ENCODE assay signal across 8 mouse cellular contexts in genomic region chr7:128297291-128297616, GRCm38 (mm10). TPM values are rescaled to one million over a fixed set of nuclear protein-coding genes. Genes with fewer than 3 reads are reported as not detected.
DNase-seq lines count a peak whose midpoint lies in the region; ATAC-seq and TF ChIP-seq lines count a peak whose summit lies in the region.

No protein-coding gene starts in this region.

- no peaks in the 10 kb centered on the region for H3K9me3 ChIP-seq in megakaryocyte, embryonic 14.5 days
- no peaks in the 10 kb centered on the region for H3K9me3 ChIP-seq in limb, embryonic 13.5 days

- WGBS in limb, embryonic 13.5 days, result 28% methylated on average over 10 of the region's 10 CpGs
- 33% methylated on average over 10 of the region's 10 CpGs for WGBS in olfactory bulb, adult 2 months

- no peak for DNase-seq in cerebellum, postnatal 14 days
- no peak for DNase-seq in adipocyte (ENCODE audit: low spot score)

- peak overlapping the region; percentile 89 for H3K9ac ChIP-seq in limb, embryonic 13.5 days

- peak overlapping the region; percentile 97 for H3K4me3 ChIP-seq in megakaryocyte, embryonic 14.5 days (replicated peaks)
- H3K4me3 ChIP-seq in limb, embryonic 13.5 days, result peak overlapping the region; percentile 89
- H3K4me3 ChIP-seq in olfactory bulb, adult 2 months (ENCODE audit: insufficient read depth, low read depth, low read length), result peak overlapping the region; percentile 71

- H3K27ac ChIP-seq in limb, embryonic 13.5 days, result peak overlapping the region; percentile 84
- no peak overlapping the region for H3K27ac ChIP-seq in olfactory bulb, adult 2 months (ENCODE audit: insufficient read depth, low read depth, low read length)

- no peak for TF ChIP-seq CTCF in olfactory bulb, adult 2 months (IDR thresholded peaks at IDR 0.05; ENCODE audit: insufficient read depth, low read depth, low read length)

- H3K36me3 ChIP-seq in megakaryocyte, embryonic 14.5 days (replicated peaks; ENCODE audit: low read length), result peaks cover 33% of the 10 kb centered on the region
- H3K36me3 ChIP-seq in limb, embryonic 13.5 days, result peaks cover 9% of the 10 kb centered on the region

- TF ChIP-seq POLR2A in olfactory bulb, adult 2 months (IDR thresholded peaks at IDR 0.05; ENCODE audit: insufficient read depth, low read depth, low read length), result no peak

- peaks cover 34% of the 10 kb centered on the region for H3K4me1 ChIP-seq in megakaryocyte, embryonic 14.5 days
- H3K4me1 ChIP-seq in limb, embryonic 13.5 days, result peaks cover 32% of the 10 kb centered on the region
- H3K4me1 ChIP-seq in olfactory bulb, adult 2 months (ENCODE audit: control insufficient read depth, insufficient read depth, low read length), result peaks cover 4% of the 10 kb centered on the region

- ATAC-seq in megakaryocyte, adult 5-6 weeks (ENCODE audit: poor library complexity, severe bottlenecking), result no peak
- peak; percentile 33 for ATAC-seq in erythroblast, adult 5-6 weeks (replicated peaks; ENCODE audit: low FRiP score, poor library complexity, severe bottlenecking)
- no peak for ATAC-seq in limb, embryonic 13.5 days (ENCODE audit: low FRiP score, low read depth)
- ATAC-seq in inflammation-experienced regulatory T-cells, adult 6 months, result no peak

- H3K27me3 ChIP-seq in megakaryocyte, embryonic 14.5 days (replicated peaks), result peaks cover 7% of the 10 kb centered on the region
- no peaks in the 10 kb centered on the region for H3K27me3 ChIP-seq in limb, embryonic 13.5 days

- H3K4me2 ChIP-seq in limb, embryonic 13.5 days (replicated peaks), result peak overlapping the region; percentile 85

RNA-seq across cellular contexts. Expression of gene BC017158, which starts 0.7 kb away (rescaled TPM):
- polyA plus RNA-seq in megakaryocyte, embryonic 14.5 days (2012; ENCODE audit: insufficient read depth, low replicate concordance), result 17.4 and 21.3 TPM in 2 replicates
- total RNA-seq in megakaryocyte, adult 5-6 weeks (2015), result 12.7 and 19.7 TPM in 2 replicates
- 8.8 and 9.7 TPM in 2 replicates for total RNA-seq in megakaryocyte, adult 5-6 weeks (2017)
- total RNA-seq in erythroblast, adult 5-6 weeks (2015; ENCODE audit: low replicate concordance), result 29.2 and 52.5 TPM in 2 replicates
- total RNA-seq in erythroblast, adult 5-6 weeks (2017; ENCODE audit: low replicate concordance), result 41.7 and 56.7 TPM in 2 replicates
- 21.6 and 26.4 TPM in 2 replicates for polyA plus RNA-seq in limb, embryonic 13.5 days (2015; fragmentation: Nextera tagmentation; extraction: Ambion mirVana)
- polyA plus RNA-seq in olfactory bulb, adult 2 months (2012; ENCODE audit: insufficient read depth, insufficient read length, low replicate concordance, missing spikeins), result not detected in 2 replicates
- polyA plus RNA-seq in inflammation-experienced regulatory T-cells, adult 6 months (2017; shearing (Covaris generic)), result 1 to 10 TPM; 5.4 to 8.6 (median 7.3) TPM

RNA-seq across cellular contexts. Expression of gene Slc5a2, which starts 31.8 kb away (rescaled TPM):
- not detected in 2 replicates for polyA plus RNA-seq in megakaryocyte, embryonic 14.5 days (2012; ENCODE audit: insufficient read depth, low replicate concordance)
- total RNA-seq in megakaryocyte, adult 5-6 weeks (2015), result 0.68 TPM in 1 of 2 replicates, not detected in the other
- not detected in 2 replicates for total RNA-seq in megakaryocyte, adult 5-6 weeks (2017)
- total RNA-seq in erythroblast, adult 5-6 weeks (2015; ENCODE audit: low replicate concordance), result not detected in 2 replicates
- 0.85 TPM in 1 of 2 replicates, not detected in the other for total RNA-seq in erythroblast, adult 5-6 weeks (2017; ENCODE audit: low replicate concordance)
- polyA plus RNA-seq in limb, embryonic 13.5 days (2015; fragmentation: Nextera tagmentation; extraction: Ambion mirVana), result 0.29 and 0.36 TPM in 2 replicates
- not detected in 2 replicates for polyA plus RNA-seq in olfactory bulb, adult 2 months (2012; ENCODE audit: insufficient read depth, insufficient read length, low replicate concordance, missing spikeins)
- not detected for polyA plus RNA-seq in inflammation-experienced regulatory T-cells, adult 6 months (2017; shearing (Covaris generic))

RNA-seq across cellular contexts. Expression of gene Tgfb1i1, which starts 50.6 kb away (rescaled TPM):
- 12.9 TPM in 2 replicates for polyA plus RNA-seq in megakaryocyte, embryonic 14.5 days (2012; ENCODE audit: insufficient read depth, low replicate concordance)
- total RNA-seq in megakaryocyte, adult 5-6 weeks (2015), result 1.1 TPM in 1 of 2 replicates, not detected in the other
- total RNA-seq in megakaryocyte, adult 5-6 weeks (2017), result 0.07 TPM in 1 of 2 replicates, not detected in the other
- total RNA-seq in erythroblast, adult 5-6 weeks (2015; ENCODE audit: low replicate concordance), result 0.96 and 2.9 TPM in 2 replicates
- 0.84 TPM in 1 of 2 replicates, not detected in the other for total RNA-seq in erythroblast, adult 5-6 weeks (2017; ENCODE audit: low replicate concordance)
- 48.8 and 49.1 TPM in 2 replicates for polyA plus RNA-seq in limb, embryonic 13.5 days (2015; fragmentation: Nextera tagmentation; extraction: Ambion mirVana)
- not detected in 2 replicates for polyA plus RNA-seq in olfactory bulb, adult 2 months (2012; ENCODE audit: insufficient read depth, insufficient read length, low replicate concordance, missing spikeins)
- polyA plus RNA-seq in inflammation-experienced regulatory T-cells, adult 6 months (2017; shearing (Covaris generic)), result 1 to 10 TPM in 1 of 3 experiments, under 1 TPM in 1, not detected in 1; 0.26 to 1.0 TPM

RNA-seq across cellular contexts. Expression of gene 9130023H24Rik, which starts 59.4 kb away (rescaled TPM):
- 0.97 and 1.2 TPM in 2 replicates for polyA plus RNA-seq in megakaryocyte, embryonic 14.5 days (2012; ENCODE audit: insufficient read depth, low replicate concordance)
- total RNA-seq in megakaryocyte, adult 5-6 weeks (2015), result 4.4 and 5.1 TPM in 2 replicates
- 4.3 and 5.3 TPM in 2 replicates for total RNA-seq in megakaryocyte, adult 5-6 weeks (2017)
- 1.7 and 3.3 TPM in 2 replicates for total RNA-seq in erythroblast, adult 5-6 weeks (2015; ENCODE audit: low replicate concordance)
- total RNA-seq in erythroblast, adult 5-6 weeks (2017; ENCODE audit: low replicate concordance), result 1.8 and 2.7 TPM in 2 replicates
- polyA plus RNA-seq in limb, embryonic 13.5 days (2015; fragmentation: Nextera tagmentation; extraction: Ambion mirVana), result 9.2 and 9.6 TPM in 2 replicates
- polyA plus RNA-seq in olfactory bulb, adult 2 months (2012; ENCODE audit: insufficient read depth, insufficient read length, low replicate concordance, missing spikeins), result not detected in 2 replicates
- polyA plus RNA-seq in inflammation-experienced regulatory T-cells, adult 6 months (2017; shearing (Covaris generic)), result 1 to 10 TPM; 2.6 to 4.9 (median 2.8) TPM
